Comparison of ENCODE assay signal across 9 mouse cellular contexts in the genomic region with DNA sequence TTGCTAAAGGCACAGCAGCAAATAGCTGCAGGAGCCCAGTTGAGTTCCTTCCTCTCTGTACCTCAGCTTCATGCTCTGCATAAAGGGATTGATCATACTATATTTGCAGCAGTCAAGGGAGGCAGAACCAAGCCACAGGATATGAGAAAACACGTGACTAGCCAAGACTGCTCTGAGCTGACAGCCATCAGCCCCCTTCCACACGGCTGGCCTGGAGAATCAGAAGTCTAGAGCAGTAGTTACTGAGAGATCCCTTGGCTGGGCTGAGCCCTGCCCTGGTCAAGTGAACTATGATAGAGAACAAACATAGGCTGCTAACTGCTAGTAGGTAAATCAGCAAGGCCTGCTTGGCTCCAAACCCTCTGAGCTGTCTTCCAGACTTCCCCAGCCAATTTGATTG.
DNase-seq lines count a peak whose midpoint lies in the region; ATAC-seq lines count a peak whose summit lies in the region.
"Had no signal": no experiment of that assay in that cellular context is flagged by ENCODE, and none has a peak within 500 bp of the region (broad histone marks: within the 10 kb centered on the region; RNA-seq: fewer than 3 reads in every experiment).

No protein-coding gene starts in this region.

- H3K4me1 ChIP-seq in neural tube, embryonic 13.5 days (replicated peaks): peaks cover 55% of the 10 kb centered on the region
- H3K4me1 ChIP-seq in intestine, embryonic 16.5 days (ENCODE audit: control insufficient read depth, insufficient read depth, low read length): peaks cover 12% of the 10 kb centered on the region
- H3K4me1 ChIP-seq in intestine, embryonic 15.5 days (replicated peaks): peaks cover 14% of the 10 kb centered on the region

- no peaks in the 10 kb centered on the region; the same call in 1 of the 2 replicates for H3K27me3 ChIP-seq in neural tube, embryonic 13.5 days
- H3K27me3 ChIP-seq in splenic B cell, adult 2 months (ENCODE audit: control insufficient read depth, insufficient read depth, low read length, poor library complexity, severe bottlenecking): no peaks in the 10 kb centered on the region
- no peaks in the 10 kb centered on the region for H3K27me3 ChIP-seq in intestine, embryonic 16.5 days (replicated peaks; ENCODE audit: control insufficient read depth, insufficient read depth, low read length)
- H3K27me3 ChIP-seq in intestine, embryonic 15.5 days (replicated peaks): peaks cover 3% of the 10 kb centered on the region; the same call in 1 of the 2 replicates

- H3K4me2 ChIP-seq in neural tube, embryonic 13.5 days: peak overlapping the region; percentile 62
- no peak overlapping the region for H3K4me2 ChIP-seq in intestine, embryonic 16.5 days (ENCODE audit: low read depth, low read length)
- no peak overlapping the region for H3K4me2 ChIP-seq in intestine, embryonic 15.5 days (replicated peaks)

- no peaks in the 10 kb centered on the region for H3K9me3 ChIP-seq in neural tube, embryonic 13.5 days
- no peaks in the 10 kb centered on the region for H3K9me3 ChIP-seq in intestine, embryonic 16.5 days (ENCODE audit: control insufficient read depth, low read length)
- no peaks in the 10 kb centered on the region for H3K9me3 ChIP-seq in intestine, embryonic 15.5 days

- no peak overlapping the region for H3K27ac ChIP-seq in neural tube, embryonic 13.5 days (replicated peaks)
- H3K27ac ChIP-seq in intestine, embryonic 16.5 days (ENCODE audit: low read length): no peak overlapping the region
- H3K27ac ChIP-seq in intestine, embryonic 15.5 days: no peak overlapping the region

- DNase-seq in cerebellum, adult 9-11 months: peak; percentile 50
- DNase-seq in cerebellum, postnatal 36 days: no peak
- no peak for DNase-seq in neural tube, embryonic 10.5 days (ENCODE audit: extremely low spot score, low spot score)
- DNase-seq in induced T-regulatory cell, adult 2 months (ENCODE audit: low read depth): peak; percentile 23
- DNase-seq in splenic B cell, adult 2 months (ENCODE audit: low read depth, low spot score): peak; percentile 51
- DNase-seq: gastrocnemius, postnatal 14 days had no signal

- H3K9ac ChIP-seq in neural tube, embryonic 13.5 days: peak overlapping the region; percentile 45; the same call in 1 of the 2 replicates
- no peak overlapping the region for H3K9ac ChIP-seq in intestine, embryonic 16.5 days (ENCODE audit: low read depth, low read length)
- H3K9ac ChIP-seq in intestine, embryonic 15.5 days: no peak overlapping the region

- no peaks in the 10 kb centered on the region for H3K36me3 ChIP-seq in neural tube, embryonic 13.5 days
- H3K36me3 ChIP-seq in splenic B cell, adult 2 months (ENCODE audit: control insufficient read depth, insufficient read depth, low read length, poor library complexity, severe bottlenecking): no peaks in the 10 kb centered on the region
- H3K36me3 ChIP-seq in intestine, embryonic 16.5 days (ENCODE audit: control insufficient read depth, insufficient read depth, low read length): no peaks in the 10 kb centered on the region
- no peaks in the 10 kb centered on the region for H3K36me3 ChIP-seq in intestine, embryonic 15.5 days

- H3K4me3 ChIP-seq in neural tube, embryonic 13.5 days: no peak overlapping the region
- no peak overlapping the region for H3K4me3 ChIP-seq in intestine, embryonic 16.5 days (ENCODE audit: low read length)
- no peak overlapping the region for H3K4me3 ChIP-seq in intestine, embryonic 15.5 days (replicated peaks)

- WGBS in neural tube, embryonic 13.5 days: 71% methylated on average over 2 of the region's 2 CpGs
- WGBS in intestine, embryonic 16.5 days: 60% methylated on average over 2 of the region's 2 CpGs
- 63% methylated on average over 2 of the region's 2 CpGs for WGBS in intestine, embryonic 15.5 days

- no peak for ATAC-seq in neural tube, embryonic 13.5 days (ENCODE audit: low read depth)
- ATAC-seq in intestine, embryonic 16.5 days: no peak
- ATAC-seq in intestine, embryonic 15.5 days: no peak

Comparison
In these comparisons a context has a peak if more than half of its experiments do, and no peak if none do; other contexts are left out.
1. DNase-seq: peak in cerebellum, adult 9-11 months (single experiment), induced T-regulatory cell, adult 2 months (single experiment) and splenic B cell, adult 2 months (single experiment); none in cerebellum, postnatal 36 days (0 of 2) and neural tube, embryonic 10.5 days (single experiment).